Mouse (Mus musculus) neural tube, embryonic 11.5 days (tissue): Measurements from ENCODE around the gene Mup5. TPM values are rescaled to one million over a fixed set of nuclear protein-coding genes. Genes with fewer than 3 reads are reported as not detected.
"Not testable (repeated sequence)": the region's sequence is repeated elsewhere in the genome, so short reads cannot be mapped to it uniquely, and the experiment has no call there.

Experiments
- ATAC-seq: fragments of 200-750 bp; cut with Nextera tagmentation; 2 replicates; pipeline ENCODE4 v1.8.0; 2017; ENCODE audit warnings: moderate number of reproducible peaks, mild to moderate bottlenecking, moderate TSS enrichment, moderate library complexity; ENCODE audit not compliant: insufficient read depth, low FRiP score, low TSS enrichment
- DNase-seq: peaks from one replicate; pipeline ENCODE4 v3.0.0-alpha.2; 2015; ENCODE audit warnings: low spot score
- H3K27ac ChIP-seq: fragments of 300-500 bp; sonication (generic); 2 replicates; pipeline ENCODE4 v1.5.1; 2014; ENCODE audit warnings: low read depth, mild to moderate bottlenecking, low read length
- H3K27me3 ChIP-seq: fragments of 300-500 bp; sonication (generic); 2 replicates; pipeline ENCODE4 v1.6.1; 2014; ENCODE audit warnings: mild to moderate bottlenecking, low read length, mixed read lengths; ENCODE audit not compliant: control insufficient read depth, insufficient read depth
- H3K36me3 ChIP-seq: fragments of 300-500 bp; sonication (generic); 2 replicates; pipeline ENCODE4 v1.6.1; 2014; ENCODE audit warnings: mild to moderate bottlenecking, low read length, moderate library complexity, mixed read lengths; ENCODE audit not compliant: control insufficient read depth, insufficient read depth
- H3K4me1 ChIP-seq: fragments of 300-500 bp; sonication (generic); 2 replicates; pipeline ENCODE4 v1.6.1; 2014; ENCODE audit warnings: low read length, mixed read lengths; ENCODE audit not compliant: control insufficient read depth, insufficient read depth
- H3K4me2 ChIP-seq: fragments of 300-500 bp; sonication (generic); 2 replicates; pipeline ENCODE4 v1.6.1; 2014; ENCODE audit warnings: low read depth, mild to moderate bottlenecking, moderate library complexity
- H3K4me3 ChIP-seq: fragments of 300-500 bp; sonication (generic); 2 replicates; pipeline ENCODE4 v1.5.1; 2014; ENCODE audit warnings: low read depth, low read length
- H3K9ac ChIP-seq: fragments of 300-500 bp; sonication (generic); 2 replicates; pipeline ENCODE4 v1.6.1; 2014; ENCODE audit warnings: mild to moderate bottlenecking, low read length
- H3K9me3 ChIP-seq: fragments of 300-500 bp; sonication (generic); 2 replicates; pipeline ENCODE4 v1.6.1; 2016; ENCODE audit warnings: low read length; ENCODE audit not compliant: control insufficient read depth
- WGBS: fragments of 180-500 bp; shearing (Covaris S2); extraction: QIAGEN DNeasy Blood & Tissue Kit; methylation state at CpG from one replicate; pipeline ENCODE4 v1.1.7; 2014; 5-methylcytosine and 5-hydroxymethylcytosine counted together
- polyA plus RNA-seq: library from polyadenylated mRNA; unstranded; fragments of >200 nt; fragmentation: Nextera tagmentation; extraction: Ambion mirVana; gene quantifications from 2 replicates; pipeline ENCODE4 v1.2.1, GENCODE M21; 2014

Mup5 gene
- polyA plus RNA-seq, 1 experiment from 2014 or later, result not detected

GRCm38 (mm10) chr4:61815602-61816001, 19.4 kb downstream of the Mup5 start:
- Histone ChIP-seq H3K9ac (no peak overlapping the region), H3K4me1 (no peaks in the 10 kb centered on the region), H3K4me2 (no peak overlapping the region), H3K36me3 (no peaks in the 10 kb centered on the region), H3K4me3 (no peak overlapping the region), H3K27ac (no peak overlapping the region), H3K9me3 (peaks cover 2% of the 10 kb centered on the region; the same call in 1 of the 2 replicates), H3K27me3 (no peaks in the 10 kb centered on the region)
- WGBS, result 86% methylated on average over 2 of the region's 2 CpGs
- no peak for DNase-seq
- ATAC-seq, result peak; percentile 20; the same call in 1 of the 2 replicates

- Histone ChIP-seq H3K4me1 (no peaks in the 10 kb centered on the region), H3K36me3 (no peaks in the 10 kb centered on the region), H3K4me3 (no peak overlapping the region), H3K27ac (no peak overlapping the region), H3K9me3 (peaks cover 2% of the 10 kb centered on the region; the same call in 1 of the 2 replicates), H3K27me3 (no peaks in the 10 kb centered on the region), H3K9ac (no peak overlapping the region), H3K4me2 (no peak overlapping the region)
- ATAC-seq, result no peak
- DNase-seq, result no peak
Measured at GRCm38 (mm10) chr4:61813435-61813834, 21.6 kb downstream of the Mup5 start.

GRCm38 (mm10) chr4:61811193-61811592, 23.8 kb downstream of the Mup5 start:
- WGBS, result 24% methylated on average over 2 of the region's 2 CpGs
- not testable (repeated sequence) for H3K27ac ChIP-seq, H3K4me1 ChIP-seq

GRCm38 (mm10) chr4:61808926-61809325, 26.1 kb downstream of the Mup5 start:
- not testable (repeated sequence) for H3K4me3 ChIP-seq, H3K27ac ChIP-seq, H3K36me3 ChIP-seq, DNase-seq, H3K4me2 ChIP-seq, H3K4me1 ChIP-seq, H3K27me3 ChIP-seq, ATAC-seq, H3K9ac ChIP-seq, H3K9me3 ChIP-seq
- 89% methylated on average over 3 of the region's 3 CpGs for WGBS

More at GRCm38 (mm10) chr4:61811193-61811592, 23.8 kb downstream of the Mup5 start:
- not testable (repeated sequence) for H3K9me3 ChIP-seq, ATAC-seq, H3K9ac ChIP-seq, H3K27me3 ChIP-seq, H3K4me2 ChIP-seq, H3K36me3 ChIP-seq, H3K4me3 ChIP-seq
- DNase-seq, result peak; percentile 45

GRCm38 (mm10) chr4:61789699-61790098, 45.3 kb downstream of the Mup5 start:
- 86% methylated on average over 1 of the region's 1 CpGs for WGBS
- H3K27me3 ChIP-seq, H3K4me1 ChIP-seq, H3K4me3 ChIP-seq, ATAC-seq, H3K4me2 ChIP-seq, H3K27ac ChIP-seq, H3K36me3 ChIP-seq, H3K9me3 ChIP-seq, DNase-seq, H3K9ac ChIP-seq: not testable (repeated sequence)

GRCm38 (mm10) chr4:61784231-61784630, 50.8 kb downstream of the Mup5 start:
- not testable (repeated sequence) for H3K9ac ChIP-seq, ATAC-seq, H3K4me2 ChIP-seq, DNase-seq, H3K4me1 ChIP-seq, H3K9me3 ChIP-seq, H3K36me3 ChIP-seq, H3K27me3 ChIP-seq, H3K27ac ChIP-seq, H3K4me3 ChIP-seq
- WGBS, result 85% methylated on average over 1 of the region's 1 CpGs

- WGBS, result 86% methylated on average over 1 of the region's 5 CpGs
- H3K4me2 ChIP-seq, ATAC-seq, H3K4me1 ChIP-seq, H3K9me3 ChIP-seq, H3K9ac ChIP-seq, H3K4me3 ChIP-seq, H3K27ac ChIP-seq, DNase-seq, H3K27me3 ChIP-seq, H3K36me3 ChIP-seq: not testable (repeated sequence)
Measured at GRCm38 (mm10) chr4:61782169-61782568, 52.9 kb downstream of the Mup5 start, which contains the start of gene Mup19. Mup19 (minus strand) TSS chr4:61782269.

Other genes starting within 250 kb of the Mup5 start
- not detected in 2 replicates for gene Mup17, start 239.4 kb downstream of the Mup5 start, polyA plus RNA-seq
- gene Mup18, start 161.1 kb downstream of the Mup5 start, polyA plus RNA-seq, result not detected in 2 replicates
- not detected in 2 replicates for gene Mup19, start 53.0 kb downstream of the Mup5 start, polyA plus RNA-seq
- not detected in 2 replicates for gene Mup20, start 218.9 kb upstream of the Mup5 start, polyA plus RNA-seq